Mouse (Mus musculus): ENCODE data around the gene Ago1. TPM values are rescaled to one million over a fixed set of nuclear protein-coding genes. Genes with fewer than 3 reads are reported as not detected.

Gene Ago1
- polyA plus RNA-seq, 1 experiment from 2014 or later, result 5.8 TPM

DNA sequence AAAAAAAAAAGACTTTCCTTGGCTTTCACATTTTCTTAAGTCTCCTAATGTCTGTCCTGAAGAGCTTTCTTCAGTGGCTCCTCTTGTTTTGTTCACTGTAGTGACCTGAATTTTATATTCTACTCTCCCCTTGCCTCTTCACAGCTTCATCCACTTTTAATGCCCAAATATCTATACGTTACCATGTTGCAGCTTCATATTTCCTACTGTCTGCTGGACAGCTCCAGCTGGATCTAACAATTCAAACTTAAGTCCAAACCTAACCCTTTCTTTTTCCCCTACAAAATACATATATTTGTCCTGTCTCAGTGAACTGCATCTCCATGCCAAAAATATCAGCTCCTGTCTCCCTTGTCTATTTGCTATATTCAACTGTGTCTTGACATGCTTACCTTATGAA lies 951 bp upstream of the Ago1 start:
- ATAC-seq (ENCODE audit: insufficient number of reproducible peaks, insufficient read depth, low FRiP score, low TSS enrichment, low read depth), result no peak

DNA sequence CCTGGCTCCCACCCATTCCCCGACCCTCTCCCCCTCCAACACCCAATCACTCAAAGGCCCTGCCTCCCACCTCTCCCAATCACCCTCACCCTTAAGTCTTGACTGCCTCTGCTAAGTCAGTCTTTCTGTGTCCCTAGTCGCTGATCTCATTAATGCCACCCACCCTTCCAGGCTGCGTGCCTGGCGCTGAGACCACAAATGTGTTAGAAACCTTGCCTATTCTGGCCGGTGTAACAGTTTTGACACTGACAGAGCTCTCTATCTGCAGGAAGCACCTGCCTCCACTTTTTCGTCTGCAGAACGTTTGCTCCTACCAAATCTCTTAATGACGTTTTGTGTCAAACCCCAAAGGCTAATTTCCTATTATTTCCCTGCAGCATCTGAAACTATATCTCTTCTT lies 542 bp upstream of the Ago1 start:
- Histone ChIP-seq H3K4me1 (replicated peaks) (peaks cover 40% of the 10 kb centered on the region), H3K9ac (replicated peaks) (no peak overlapping the region; the same call in 1 of the 2 replicates), H3K9me3 (no peaks in the 10 kb centered on the region), H3K36me3 (no peaks in the 10 kb centered on the region), H3K4me2 (peak overlapping the region; percentile 72), H3K27me3 (no peaks in the 10 kb centered on the region), H3K27ac (peak overlapping the region; percentile 89; the same call in 1 of the 2 replicates), H3K4me3 (replicated peaks) (peak overlapping the region; percentile 87)
- no peak for ATAC-seq (ENCODE audit: insufficient number of reproducible peaks, insufficient read depth, low FRiP score, low TSS enrichment, low read depth)
- 8% methylated on average over 8 of the region's 8 CpGs for WGBS

More for the DNA sequence above, 951 bp upstream of the Ago1 start:
- H3K9ac ChIP-seq (replicated peaks), result no peak overlapping the region
- no peak overlapping the region for H3K4me2 ChIP-seq
- H3K4me3 ChIP-seq (replicated peaks), result no peak overlapping the region
- no peaks in the 10 kb centered on the region for H3K36me3 ChIP-seq
- no peaks in the 10 kb centered on the region for H3K27me3 ChIP-seq
- 60% methylated on average over 1 of the region's 1 CpGs for WGBS
- H3K27ac ChIP-seq, result no peak overlapping the region
- H3K4me1 ChIP-seq (replicated peaks), result peaks cover 37% of the 10 kb centered on the region
- no peaks in the 10 kb centered on the region for H3K9me3 ChIP-seq

DNA sequence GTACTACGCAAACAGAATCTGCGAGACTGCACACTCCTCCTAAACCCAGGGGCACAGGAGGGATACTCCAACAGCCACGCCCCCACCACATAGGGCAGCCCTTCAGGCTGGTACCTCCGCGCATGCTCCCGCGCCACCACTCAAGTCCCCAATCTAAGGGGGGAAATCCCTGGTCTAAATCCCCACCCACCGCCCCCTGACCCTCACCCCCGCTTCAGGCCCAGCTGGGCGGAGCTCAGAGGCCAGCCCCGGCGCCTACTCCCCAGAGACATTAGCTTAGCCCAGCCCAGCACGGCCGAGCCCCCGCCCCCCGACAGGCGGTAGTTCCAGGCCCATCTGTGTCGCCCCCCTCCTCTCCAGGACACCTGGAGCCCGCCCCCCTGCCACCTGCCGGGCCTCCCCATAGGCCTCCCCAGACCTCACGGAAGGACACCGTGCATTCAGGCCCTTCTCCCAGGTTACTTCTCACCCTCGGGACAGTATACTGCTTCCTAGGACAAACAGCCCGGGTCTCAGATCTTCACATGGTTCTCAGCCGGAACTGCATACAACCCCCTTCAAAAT lies 580 bp downstream of the Ago1 start:
- H3K9me3 ChIP-seq, result no peaks in the 10 kb centered on the region
- peak overlapping the region; percentile 72 for H3K4me2 ChIP-seq
- peaks cover 40% of the 10 kb centered on the region for H3K4me1 ChIP-seq (replicated peaks)
- H3K4me3 ChIP-seq (replicated peaks), result peak overlapping the region; percentile 87
- H3K27ac ChIP-seq, result peak overlapping the region; percentile 89
- no peaks in the 10 kb centered on the region for H3K36me3 ChIP-seq
- WGBS, result 4% methylated on average over 25 of the region's 25 CpGs
- peak overlapping the region; percentile 89 for H3K9ac ChIP-seq (replicated peaks)
- no peaks in the 10 kb centered on the region for H3K27me3 ChIP-seq
- ATAC-seq (ENCODE audit: insufficient number of reproducible peaks, insufficient read depth, low FRiP score, low TSS enrichment, low read depth), result peak; percentile 69

DNA sequence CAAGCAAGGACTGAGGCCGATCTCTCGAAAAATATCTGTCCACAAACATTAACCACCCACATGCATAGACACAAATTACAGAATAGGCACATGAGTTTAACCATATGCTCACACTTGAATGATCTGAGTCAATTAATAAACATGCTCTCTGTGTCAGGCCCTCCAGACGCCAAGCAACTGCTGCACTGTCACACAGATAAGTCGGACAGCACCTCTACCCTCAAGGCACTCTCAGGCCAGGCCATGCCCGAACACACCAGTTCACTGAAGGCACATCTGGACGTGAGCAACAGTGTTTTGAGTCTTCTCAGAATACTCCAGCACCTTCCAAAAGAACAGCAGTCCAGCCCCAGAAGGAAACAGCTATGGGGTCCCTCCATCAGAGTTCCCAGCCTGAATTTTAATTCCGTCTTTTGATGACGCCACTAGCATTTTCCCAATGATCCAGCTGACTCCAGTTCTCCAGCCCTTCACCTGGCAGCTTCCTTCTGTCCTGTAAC lies 2.1 kb downstream of the Ago1 start:
- no peaks in the 10 kb centered on the region for H3K9me3 ChIP-seq
- peaks cover 40% of the 10 kb centered on the region for H3K4me1 ChIP-seq (replicated peaks)
- peak overlapping the region; percentile 26; the same call in 1 of the 2 replicates for H3K4me2 ChIP-seq
- H3K27ac ChIP-seq, result no peak overlapping the region
- WGBS, result 38% methylated on average over 8 of the region's 8 CpGs
- H3K27me3 ChIP-seq, result no peaks in the 10 kb centered on the region
- no peak for ATAC-seq (ENCODE audit: insufficient number of reproducible peaks, insufficient read depth, low FRiP score, low TSS enrichment, low read depth)
- H3K9ac ChIP-seq (replicated peaks), result no peak overlapping the region
- H3K36me3 ChIP-seq, result no peaks in the 10 kb centered on the region; the same call in 1 of the 2 replicates
- H3K4me3 ChIP-seq (replicated peaks), result no peak overlapping the region; the same call in 1 of the 2 replicates

DNA sequence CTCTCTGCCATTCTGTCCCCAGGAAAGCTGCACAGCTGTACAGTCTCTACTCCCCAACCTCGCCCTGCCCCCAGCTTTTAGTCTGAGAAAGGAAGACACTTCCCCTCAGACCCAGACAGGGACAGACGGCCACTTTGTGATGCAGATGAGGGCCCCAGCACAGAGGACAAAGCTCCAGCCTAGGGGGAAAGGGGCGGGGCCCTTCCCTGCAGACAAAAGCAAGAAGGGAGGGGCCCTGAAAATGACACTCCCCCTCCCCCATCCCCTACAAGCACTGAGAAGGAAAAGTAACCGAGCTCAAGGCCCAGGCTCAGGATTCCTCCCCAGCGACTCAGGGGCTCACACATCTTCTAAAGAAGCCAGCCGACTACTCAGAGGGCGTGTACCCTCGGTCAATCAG lies 2.5 kb downstream of the Ago1 start:
- Histone ChIP-seq H3K4me3 (replicated peaks) (no peak overlapping the region; the same call in 1 of the 2 replicates), H3K36me3 (peaks cover 2% of the 10 kb centered on the region; the same call in 1 of the 2 replicates), H3K9ac (replicated peaks) (no peak overlapping the region), H3K9me3 (no peaks in the 10 kb centered on the region), H3K4me1 (replicated peaks) (peaks cover 40% of the 10 kb centered on the region), H3K27ac (no peak overlapping the region), H3K4me2 (peak overlapping the region; percentile 26; the same call in 1 of the 2 replicates), H3K27me3 (no peaks in the 10 kb centered on the region)
- ATAC-seq (ENCODE audit: insufficient number of reproducible peaks, insufficient read depth, low FRiP score, low TSS enrichment, low read depth), result no peak
- WGBS, result 13% methylated on average over 8 of the region's 8 CpGs

DNA sequence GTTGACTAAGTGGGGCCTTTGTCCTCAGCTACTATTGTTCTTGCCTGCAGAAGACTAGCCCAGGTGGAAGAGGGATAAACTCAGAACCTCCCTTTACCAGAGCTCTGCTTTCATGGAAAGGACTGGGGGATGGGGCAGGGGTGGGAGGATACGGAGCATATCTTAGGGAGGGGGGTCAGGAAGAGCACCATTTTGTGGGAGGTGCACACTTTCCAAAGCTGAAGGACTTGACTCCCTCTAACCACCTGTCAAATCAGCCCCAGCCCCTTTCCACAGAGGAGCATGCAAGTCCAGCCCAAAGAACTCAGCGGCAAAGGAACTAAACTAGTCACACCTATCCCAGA lies 3.5 kb downstream of the Ago1 start:
- no peak for ATAC-seq (ENCODE audit: insufficient number of reproducible peaks, insufficient read depth, low FRiP score, low TSS enrichment, low read depth)
- H3K36me3 ChIP-seq, result peaks cover 12% of the 10 kb centered on the region
- H3K27ac ChIP-seq, result no peak overlapping the region
- H3K4me3 ChIP-seq (replicated peaks), result no peak overlapping the region
- H3K4me1 ChIP-seq (replicated peaks), result peaks cover 40% of the 10 kb centered on the region
- no peak overlapping the region for H3K9ac ChIP-seq (replicated peaks)
- no peaks in the 10 kb centered on the region for H3K27me3 ChIP-seq
- no peak overlapping the region for H3K4me2 ChIP-seq
- 16% methylated on average over 2 of the region's 2 CpGs for WGBS
- no peaks in the 10 kb centered on the region for H3K9me3 ChIP-seq

DNA sequence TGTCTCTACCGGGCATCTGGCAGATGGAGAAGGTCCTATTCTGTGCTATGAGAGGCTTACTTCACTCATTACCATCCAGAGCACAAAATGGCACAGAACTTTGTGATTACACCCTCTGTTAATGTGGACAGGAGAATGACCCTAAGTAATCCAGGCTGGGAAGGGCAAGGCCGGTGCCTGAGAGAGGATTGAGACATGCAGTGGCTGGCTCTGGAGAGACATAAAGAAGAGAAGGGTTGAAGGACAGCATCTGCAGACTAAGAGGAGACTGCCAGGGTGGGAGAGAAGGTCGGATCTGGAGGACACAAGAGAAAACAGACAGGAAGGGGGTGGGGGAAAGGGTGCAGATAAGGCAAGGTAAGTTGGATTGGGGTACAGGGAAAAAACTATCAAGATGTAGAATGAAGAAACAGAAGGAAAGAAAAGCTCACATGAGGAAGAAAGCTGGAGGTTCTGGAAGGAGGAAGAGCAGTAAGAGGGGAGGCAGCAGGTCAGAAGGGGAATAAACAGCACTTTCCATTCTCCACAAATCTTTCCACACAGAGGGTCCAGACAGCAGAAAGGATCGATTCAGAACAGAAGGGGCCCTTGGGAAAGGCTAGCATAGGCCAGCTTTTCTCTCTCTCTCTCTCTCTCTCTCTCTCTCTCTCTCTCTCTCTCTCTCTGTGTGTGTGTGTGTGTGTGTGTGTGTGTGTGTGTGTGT lies 4.0 kb downstream of the Ago1 start:
- Histone ChIP-seq H3K4me2 (no peak overlapping the region), H3K9me3 (no peaks in the 10 kb centered on the region), H3K27ac (no peak overlapping the region), H3K36me3 (peaks cover 17% of the 10 kb centered on the region), H3K4me1 (replicated peaks) (peaks cover 40% of the 10 kb centered on the region), H3K9ac (replicated peaks) (no peak overlapping the region), H3K4me3 (replicated peaks) (no peak overlapping the region), H3K27me3 (no peaks in the 10 kb centered on the region)
- 43% methylated on average over 4 of the region's 4 CpGs for WGBS
- no peak for ATAC-seq (ENCODE audit: insufficient number of reproducible peaks, insufficient read depth, low FRiP score, low TSS enrichment, low read depth)

DNA sequence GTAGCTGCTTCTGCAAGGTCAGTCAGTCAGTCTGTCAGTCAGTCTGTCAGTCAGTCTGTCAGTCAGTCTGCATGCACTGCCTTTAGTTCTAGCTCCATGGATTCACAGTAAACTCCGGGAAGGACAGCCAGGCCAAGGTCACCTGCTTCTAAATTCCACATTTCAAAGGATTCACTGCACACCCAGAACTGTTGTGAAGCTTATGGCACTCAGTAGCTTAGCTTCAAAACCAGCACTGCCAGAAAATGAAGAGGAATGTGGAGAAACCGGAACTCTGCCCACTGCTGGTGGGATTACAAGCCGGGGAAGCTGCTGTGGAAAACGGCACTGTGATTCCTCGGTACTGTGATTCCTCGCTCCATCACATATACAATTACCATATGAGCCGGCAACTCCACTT lies 12.9 kb downstream of the Ago1 start:
- H3K9ac ChIP-seq (replicated peaks), result no peak overlapping the region
- no peaks in the 10 kb centered on the region for H3K27me3 ChIP-seq
- H3K36me3 ChIP-seq, result peaks cover 95% of the 10 kb centered on the region
- ATAC-seq (ENCODE audit: insufficient number of reproducible peaks, insufficient read depth, low FRiP score, low TSS enrichment, low read depth), result no peak
- H3K4me3 ChIP-seq (replicated peaks), result no peak overlapping the region
- no peak overlapping the region for H3K4me2 ChIP-seq
- no peaks in the 10 kb centered on the region for H3K4me1 ChIP-seq (replicated peaks)
- no peaks in the 10 kb centered on the region for H3K9me3 ChIP-seq
- WGBS, result 93% methylated on average over 7 of the region's 7 CpGs
- H3K27ac ChIP-seq, result no peak overlapping the region

DNA sequence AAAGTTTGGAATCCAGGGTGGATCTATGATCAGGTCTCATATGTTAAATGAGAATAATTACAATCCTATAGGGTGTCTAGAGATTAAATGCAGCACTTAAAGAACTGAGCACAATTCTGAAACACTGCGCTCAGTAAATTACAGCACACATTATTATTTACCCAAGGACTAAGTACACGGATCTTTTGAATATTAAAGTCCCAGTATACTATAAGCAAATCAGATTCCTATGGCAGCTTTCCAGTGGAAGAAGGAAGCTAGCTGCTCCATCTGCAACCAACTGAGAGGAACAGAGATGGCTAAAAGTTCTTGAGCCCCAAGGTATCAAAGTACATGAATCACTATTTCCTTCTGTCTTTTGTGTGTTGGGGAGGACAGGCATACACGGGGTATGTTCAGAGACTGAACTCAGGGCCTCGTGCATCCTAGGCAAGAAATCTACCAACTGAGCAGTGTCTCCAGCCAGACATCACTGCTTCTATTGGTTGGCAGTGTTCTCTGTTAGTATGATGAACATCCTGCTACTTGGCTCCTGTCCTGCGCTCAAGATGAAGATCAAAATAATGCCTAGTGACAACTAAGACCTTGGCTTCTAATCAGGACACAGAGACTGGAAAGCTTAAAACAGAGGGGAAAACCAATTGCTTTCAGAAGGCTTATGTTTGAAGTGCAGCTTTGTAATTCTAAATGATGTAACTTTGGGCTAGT lies 13.7 kb downstream of the Ago1 start:
- Histone ChIP-seq H3K9ac (replicated peaks) (no peak overlapping the region), H3K4me1 (replicated peaks) (no peaks in the 10 kb centered on the region), H3K4me3 (replicated peaks) (no peak overlapping the region), H3K4me2 (no peak overlapping the region), H3K36me3 (peaks cover 95% of the 10 kb centered on the region), H3K27me3 (no peaks in the 10 kb centered on the region), H3K27ac (no peak overlapping the region), H3K9me3 (no peaks in the 10 kb centered on the region)
- 94% methylated on average over 5 of the region's 5 CpGs for WGBS
- no peak for ATAC-seq (ENCODE audit: insufficient number of reproducible peaks, insufficient read depth, low FRiP score, low TSS enrichment, low read depth)

DNA sequence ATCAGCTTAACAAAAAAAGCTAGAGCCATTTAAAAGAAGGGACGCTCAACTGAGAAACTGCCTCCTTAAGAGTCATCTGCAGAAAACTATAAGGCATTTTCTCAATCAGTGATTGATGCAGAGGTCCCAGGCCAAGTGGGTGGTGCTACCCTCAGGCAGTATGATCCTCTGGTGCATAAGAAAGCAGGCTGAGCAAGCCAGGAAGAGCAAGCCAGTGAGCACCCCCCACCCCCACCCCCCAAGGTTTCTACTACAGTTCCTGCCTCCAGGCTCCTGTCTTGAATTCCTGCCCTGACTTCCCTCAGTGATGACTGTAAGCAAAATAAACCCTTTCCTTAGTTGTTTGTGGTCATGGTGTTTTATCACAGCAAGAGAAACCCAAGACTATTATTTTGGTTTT lies 18.1 kb downstream of the Ago1 start:
- Histone ChIP-seq H3K4me2 (no peak overlapping the region), H3K4me3 (replicated peaks) (no peak overlapping the region), H3K27ac (no peak overlapping the region), H3K9ac (replicated peaks) (no peak overlapping the region), H3K27me3 (no peaks in the 10 kb centered on the region), H3K9me3 (no peaks in the 10 kb centered on the region), H3K36me3 (peaks cover 92% of the 10 kb centered on the region), H3K4me1 (replicated peaks) (no peaks in the 10 kb centered on the region)
- ATAC-seq (ENCODE audit: insufficient number of reproducible peaks, insufficient read depth, low FRiP score, low TSS enrichment, low read depth), result no peak
- WGBS, result 81% methylated on average over 1 of the region's 1 CpGs

DNA sequence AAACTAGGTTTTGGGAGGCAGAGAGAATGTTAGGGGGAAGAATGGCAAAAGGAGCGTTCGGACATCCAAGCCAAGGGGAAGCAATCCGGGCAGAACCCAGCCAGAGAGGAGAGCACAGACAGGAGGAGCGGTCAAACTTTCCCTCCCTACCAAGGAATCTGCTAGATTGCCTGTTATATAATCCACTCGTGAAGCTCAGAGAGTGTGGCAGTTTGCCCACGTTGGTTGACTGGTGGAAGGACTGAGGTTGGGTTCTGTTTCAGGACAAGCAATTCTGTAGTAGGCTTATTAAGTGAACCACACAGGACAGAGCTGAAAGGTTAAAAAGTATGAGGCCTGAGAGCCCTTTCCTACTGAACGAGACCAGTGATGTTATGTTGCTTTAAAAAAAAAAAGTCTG lies 21.3 kb downstream of the Ago1 start:
- no peak for ATAC-seq (ENCODE audit: insufficient number of reproducible peaks, insufficient read depth, low FRiP score, low TSS enrichment, low read depth)
- Histone ChIP-seq H3K4me3 (replicated peaks) (no peak overlapping the region), H3K9me3 (no peaks in the 10 kb centered on the region), H3K4me1 (replicated peaks) (no peaks in the 10 kb centered on the region), H3K27ac (no peak overlapping the region), H3K9ac (replicated peaks) (no peak overlapping the region), H3K36me3 (peaks cover 81% of the 10 kb centered on the region), H3K4me2 (no peak overlapping the region), H3K27me3 (no peaks in the 10 kb centered on the region)
- WGBS, result 85% methylated on average over 7 of the region's 7 CpGs

Data from limb, embryonic 12.5 days (tissue).